Mouse (Mus musculus): ENCODE measurements around the gene Clmn.

DNA sequence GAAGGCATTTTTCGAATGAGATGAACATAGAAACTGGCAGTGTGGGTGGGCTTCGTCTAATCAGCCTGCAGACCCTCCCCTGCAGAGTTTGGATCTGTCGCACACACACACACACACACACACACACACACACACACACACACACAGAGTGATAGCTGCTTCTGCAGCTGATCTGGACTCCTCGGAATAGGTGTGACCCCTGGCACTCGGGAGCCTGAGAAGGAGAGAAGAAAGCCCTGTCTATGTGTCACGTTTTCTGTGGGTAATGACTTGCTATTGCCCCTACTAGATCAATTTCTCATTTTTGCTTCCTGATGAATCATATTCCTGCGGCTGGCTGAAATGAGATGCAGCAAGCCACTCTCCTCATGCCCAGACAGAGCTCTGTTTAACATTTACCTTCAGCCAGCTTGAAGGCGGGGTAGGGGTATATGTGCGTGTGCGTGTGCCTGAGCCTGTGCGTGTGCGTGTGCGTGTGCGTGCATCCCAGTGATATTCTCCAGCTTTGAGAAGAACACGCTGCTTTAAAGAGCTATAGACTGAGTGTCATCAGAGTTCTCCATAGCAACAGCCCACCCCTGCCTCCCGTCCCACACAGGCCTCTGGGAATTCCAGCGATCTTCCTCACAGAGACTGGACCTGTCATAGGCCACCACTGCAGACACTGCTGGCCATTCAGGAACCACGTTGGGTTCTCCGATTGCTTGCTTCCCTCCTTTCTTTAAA is 29.3 kb downstream of the Clmn start:
- no peak for TF ChIP-seq GATA1 (IDR thresholded peaks at IDR 0.05; ENCODE audit: borderline replicate concordance, low read length)
- TF ChIP-seq FLI1 (IDR thresholded peaks at IDR 0.05; ENCODE audit: low read length) = no peak

All from megakaryocyte, embryonic 14.5 days (primary cell).